Mouse (Mus musculus) embryonic facial prominence, embryonic 13.5 days (tissue): ENCODE data around the gene Gm8369. TPM values are rescaled to one million over a fixed set of nuclear protein-coding genes. Genes with fewer than 3 reads are reported as not detected.
"Not testable (repeated sequence)": the region's sequence is repeated elsewhere in the genome, so short reads cannot be mapped to it uniquely, and the experiment has no call there.

Experiments
- ATAC-seq: fragments of 200-750 bp; cut with Nextera tagmentation; 2 replicates; pipeline ENCODE4 v1.8.0; 2017; ENCODE audit warnings: low read depth; ENCODE audit not compliant: insufficient number of reproducible peaks, insufficient read depth, low FRiP score, low TSS enrichment
- H3K27ac ChIP-seq: fragments of 300-500 bp; sonication (generic); 2 replicates; pipeline ENCODE4 v1.5.1; 2015; ENCODE audit warnings: moderate library complexity, mild to moderate bottlenecking, inconsistent platforms
- H3K27me3 ChIP-seq: fragments of 300-500 bp; sonication (generic); 2 replicates; pipeline ENCODE4 v1.6.1; 2015; ENCODE audit warnings: mild to moderate bottlenecking, inconsistent platforms
- H3K36me3 ChIP-seq: fragments of 300-500 bp; sonication (generic); 2 replicates; pipeline ENCODE4 v1.6.1; 2015; ENCODE audit warnings: mild to moderate bottlenecking, inconsistent platforms
- H3K4me1 ChIP-seq: fragments of 300-500 bp; sonication (generic); 2 replicates; pipeline ENCODE4 v1.6.1; 2015; ENCODE audit warnings: inconsistent platforms
- H3K4me2 ChIP-seq: fragments of 300-500 bp; sonication (generic); 2 replicates; pipeline ENCODE4 v1.6.1; 2015; ENCODE audit warnings: moderate library complexity, mild to moderate bottlenecking, inconsistent platforms
- H3K4me3 ChIP-seq: fragments of 300-500 bp; sonication (generic); 2 replicates; pipeline ENCODE4 v1.5.1; 2015; ENCODE audit warnings: mild to moderate bottlenecking, inconsistent platforms
- H3K9ac ChIP-seq: fragments of 300-500 bp; sonication (generic); 2 replicates; pipeline ENCODE4 v1.6.1; 2015; ENCODE audit warnings: mild to moderate bottlenecking, inconsistent platforms
- H3K9me3 ChIP-seq: fragments of 300-500 bp; sonication (generic); 2 replicates; pipeline ENCODE4 v1.6.1; 2016; ENCODE audit warnings: inconsistent platforms
- whole genome bisulfite sequencing: fragments of 180-500 bp; shearing (Covaris S2); methylation state at CpG from one replicate; pipeline ENCODE4 v1.1.7; 2015; ENCODE audit warnings: mixed read lengths; 5-methylcytosine and 5-hydroxymethylcytosine counted together
- polyA plus RNA-seq: library from polyadenylated mRNA; unstranded; fragments of >200 nt; fragmentation: Nextera tagmentation; extraction: Ambion mirVana; gene quantifications from 2 replicates; pipeline ENCODE4 v1.2.1, GENCODE M21; 2015

The Gm8369 gene
- not detected in 2 replicates for polyA plus RNA-seq

- H3K36me3 ChIP-seq: no peaks in the 10 kb centered on the region
- ATAC-seq: no peak
- H3K4me1 ChIP-seq: no peaks in the 10 kb centered on the region
- no peak within 1 kb of the TSS for H3K4me3 ChIP-seq
- no peaks in the 10 kb centered on the region for H3K9me3 ChIP-seq
- no peaks in the 10 kb centered on the region for H3K27me3 ChIP-seq
- 73% methylated on average over 2 of the region's 2 CpGs for whole genome bisulfite sequencing
- H3K4me2 ChIP-seq: no peak within 1 kb of the TSS
- no peak within 1 kb of the TSS for H3K9ac ChIP-seq
- H3K27ac ChIP-seq: no peak within 1 kb of the TSS
These were observed at the start of gene Gm8369 for GRCm38 (mm10) chr19:11485746-11486145. Gene Gm8369 (plus strand): TSS chr19:11485938.

GRCm38 (mm10) chr19:11443338-11443737 is 42.4 kb upstream of the Gm8369 start, which contains the start of gene Ms4a4b:
Gene Ms4a4b (plus strand): TSS chr19:11443553.
- Histone ChIP-seq H3K27me3 (no peaks in the 10 kb centered on the region), H3K9me3 (no peaks in the 10 kb centered on the region), H3K4me2 (no peak within 1 kb of the TSS), H3K4me1 (no peaks in the 10 kb centered on the region), H3K36me3 (no peaks in the 10 kb centered on the region), H3K27ac (no peak within 1 kb of the TSS), H3K4me3 (no peak within 1 kb of the TSS), H3K9ac (no peak within 1 kb of the TSS)
- no peak for ATAC-seq

GRCm38 (mm10) chr19:11443964-11444363 is 41.8 kb upstream of the Gm8369 start:
- Histone ChIP-seq H3K4me3 (no peak overlapping the region), H3K9ac (no peak overlapping the region), H3K9me3 (no peaks in the 10 kb centered on the region), H3K27me3 (no peaks in the 10 kb centered on the region), H3K36me3 (no peaks in the 10 kb centered on the region), H3K4me1 (no peaks in the 10 kb centered on the region), H3K4me2 (no peak overlapping the region), H3K27ac (no peak overlapping the region)
- no peak for ATAC-seq
- 83% methylated on average over 5 of the region's 5 CpGs for whole genome bisulfite sequencing

GRCm38 (mm10) chr19:11447238-11447637 is 38.5 kb upstream of the Gm8369 start:
- H3K27me3 ChIP-seq: no peaks in the 10 kb centered on the region
- H3K4me2 ChIP-seq: no peak overlapping the region
- no peaks in the 10 kb centered on the region for H3K4me1 ChIP-seq
- no peak overlapping the region for H3K9ac ChIP-seq
- no peaks in the 10 kb centered on the region for H3K36me3 ChIP-seq
- no peak for ATAC-seq
- H3K4me3 ChIP-seq: no peak overlapping the region
- no peak overlapping the region for H3K27ac ChIP-seq
- no peaks in the 10 kb centered on the region for H3K9me3 ChIP-seq
- WGBS: 86% methylated on average over 2 of the region's 2 CpGs

- H3K36me3 ChIP-seq, H3K27ac ChIP-seq, H3K9me3 ChIP-seq, H3K27me3 ChIP-seq, H3K4me1 ChIP-seq, H3K4me2 ChIP-seq, H3K9ac ChIP-seq, ATAC-seq, H3K4me3 ChIP-seq: not testable (repeated sequence)
- WGBS: 81% methylated on average over 4 of the region's 4 CpGs
These were observed 26.7 kb upstream of the Gm8369 start for GRCm38 (mm10) chr19:11459041-11459440.

- H3K4me2 ChIP-seq, H3K9me3 ChIP-seq, H3K9ac ChIP-seq, H3K27me3 ChIP-seq, ATAC-seq, H3K4me1 ChIP-seq, H3K36me3 ChIP-seq, H3K4me3 ChIP-seq, H3K27ac ChIP-seq: not testable (repeated sequence)
- 31% methylated on average over 1 of the region's 1 CpGs for whole genome bisulfite sequencing
These were observed 20.9 kb upstream of the Gm8369 start for GRCm38 (mm10) chr19:11464795-11465194.

- no peak overlapping the region for H3K4me3 ChIP-seq
- no peaks in the 10 kb centered on the region for H3K27me3 ChIP-seq
- H3K36me3 ChIP-seq: no peaks in the 10 kb centered on the region
- H3K4me1 ChIP-seq: no peaks in the 10 kb centered on the region
- ATAC-seq: no peak
- no peak overlapping the region for H3K9ac ChIP-seq
- no peak overlapping the region for H3K27ac ChIP-seq
- no peaks in the 10 kb centered on the region for H3K9me3 ChIP-seq
- no peak overlapping the region for H3K4me2 ChIP-seq
- 69% methylated on average over 5 of the region's 5 CpGs for WGBS
These were observed 19.3 kb upstream of the Gm8369 start for GRCm38 (mm10) chr19:11466471-11466870.

- not testable (repeated sequence) for H3K4me1 ChIP-seq, H3K9me3 ChIP-seq, H3K27ac ChIP-seq, ATAC-seq, H3K9ac ChIP-seq, H3K4me3 ChIP-seq, H3K4me2 ChIP-seq, H3K27me3 ChIP-seq, H3K36me3 ChIP-seq
- 85% methylated on average over 1 of the region's 1 CpGs for WGBS
These were observed 17.4 kb upstream of the Gm8369 start for GRCm38 (mm10) chr19:11468361-11468760.

GRCm38 (mm10) chr19:11469215-11469614 is 16.5 kb upstream of the Gm8369 start, which contains the start of gene Ms4a6c:
Gene Ms4a6c (plus strand): TSS chr19:11469366.
- not testable (repeated sequence) for H3K4me2 ChIP-seq, H3K36me3 ChIP-seq, H3K27me3 ChIP-seq, H3K27ac ChIP-seq, H3K9me3 ChIP-seq, H3K4me1 ChIP-seq, H3K4me3 ChIP-seq, ATAC-seq, H3K9ac ChIP-seq
- WGBS: 77% methylated on average over 4 of the region's 4 CpGs

GRCm38 (mm10) chr19:11479714-11480113 is 6.0 kb upstream of the Gm8369 start:
- no peak overlapping the region for H3K4me3 ChIP-seq
- H3K9ac ChIP-seq: no peak overlapping the region
- no peak overlapping the region for H3K27ac ChIP-seq
- no peaks in the 10 kb centered on the region for H3K9me3 ChIP-seq
- no peaks in the 10 kb centered on the region for H3K27me3 ChIP-seq
- no peak overlapping the region for H3K4me2 ChIP-seq
- no peaks in the 10 kb centered on the region for H3K36me3 ChIP-seq
- ATAC-seq: no peak
- H3K4me1 ChIP-seq: no peaks in the 10 kb centered on the region
- 77% methylated on average over 2 of the region's 2 CpGs for WGBS

- H3K9ac ChIP-seq: no peak overlapping the region
- ATAC-seq: no peak
- H3K4me2 ChIP-seq: no peak overlapping the region
- H3K36me3 ChIP-seq: no peaks in the 10 kb centered on the region
- H3K27ac ChIP-seq: no peak overlapping the region
- no peaks in the 10 kb centered on the region for H3K9me3 ChIP-seq
- H3K4me1 ChIP-seq: no peaks in the 10 kb centered on the region
- no peak overlapping the region for H3K4me3 ChIP-seq
- 87% methylated on average over 2 of the region's 2 CpGs for WGBS
- H3K27me3 ChIP-seq: no peaks in the 10 kb centered on the region
These were observed 3.1 kb upstream of the Gm8369 start for GRCm38 (mm10) chr19:11482684-11483083.

- Histone ChIP-seq H3K4me2 (no peak overlapping the region), H3K9me3 (no peaks in the 10 kb centered on the region), H3K9ac (no peak overlapping the region), H3K4me1 (no peaks in the 10 kb centered on the region), H3K27ac (no peak overlapping the region), H3K4me3 (no peak overlapping the region), H3K36me3 (no peaks in the 10 kb centered on the region), H3K27me3 (no peaks in the 10 kb centered on the region)
- WGBS: 70% methylated on average over 4 of the region's 4 CpGs
- no peak for ATAC-seq
These were observed 1.8 kb upstream of the Gm8369 start for GRCm38 (mm10) chr19:11483941-11484340.

GRCm38 (mm10) chr19:11484388-11484787 is 1.4 kb upstream of the Gm8369 start:
- ATAC-seq: no peak
- Histone ChIP-seq H3K4me3 (no peak overlapping the region), H3K27ac (no peak overlapping the region), H3K27me3 (no peaks in the 10 kb centered on the region), H3K36me3 (no peaks in the 10 kb centered on the region), H3K4me2 (no peak overlapping the region), H3K9me3 (no peaks in the 10 kb centered on the region), H3K9ac (no peak overlapping the region), H3K4me1 (no peaks in the 10 kb centered on the region)
- WGBS: 77% methylated on average over 3 of the region's 3 CpGs
